Mouse (Mus musculus) liver, postnatal 0 days (tissue): ENCODE data around the gene Dlg3.

Source experiments
- CTCF ChIP-seq: sonication (generic); IDR thresholded peaks from 2 replicates; pipeline ENCODE4 v1.5.1; 2016; ENCODE audit warnings: antibody characterized with exemption, low read depth
- EP300 ChIP-seq: IDR thresholded peaks from 2 replicates; pipeline ENCODE4 v1.6.1; 2016; ENCODE audit warnings: antibody characterized with exemption, low read depth, mild to moderate bottlenecking

DNA sequence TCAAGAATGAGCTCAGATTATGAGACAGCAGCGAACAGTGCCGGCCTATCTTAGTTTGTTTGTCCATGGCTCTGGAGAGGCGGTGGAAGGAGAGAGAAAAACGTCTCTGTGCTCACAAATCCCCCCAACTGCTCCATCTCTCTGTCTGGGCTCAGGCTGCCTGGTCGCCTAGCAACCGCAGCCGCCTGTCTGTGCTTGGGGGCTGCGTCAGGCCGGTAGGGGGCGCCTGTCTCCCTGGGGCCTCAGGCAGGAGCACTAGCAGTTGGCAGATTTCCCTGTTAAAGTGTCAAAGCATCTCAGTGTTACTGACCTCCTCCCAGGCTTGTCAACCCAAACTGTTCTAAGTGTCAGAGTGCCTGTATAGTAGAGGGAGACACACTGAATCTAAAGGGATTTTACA lies 25.6 kb upstream of the Dlg3 start:
- TF ChIP-seq CTCF (peak; percentile 45), EP300 (no peak)
